Comparison of ENCODE assay signal across 11 mouse cellular contexts in genomic region chr6:128099871-128100270, GRCm38 (mm10). TPM values are rescaled to one million over a fixed set of nuclear protein-coding genes. Genes with fewer than 3 reads are reported as not detected.
DNase-seq lines count a peak whose midpoint lies in the region; ATAC-seq and TF ChIP-seq lines count a peak whose summit lies in the region.
"Had no signal": no experiment of that assay in that cellular context is flagged by ENCODE, and none has a peak within 500 bp of the region (broad histone marks: within the 10 kb centered on the region; RNA-seq: fewer than 3 reads in every experiment).

No protein-coding gene starts in this region.

- TF ChIP-seq EP300 in ES-Bruce4 (IDR thresholded peaks at IDR 0.05; ENCODE audit: insufficient read depth, low read depth, low read length) = no peak

- peak; percentile 77 for TF ChIP-seq CTCF in ES-Bruce4 (IDR thresholded peaks at IDR 0.05; ENCODE audit: low read depth, low read length)

- no peak for TF ChIP-seq POLR2A in ES-Bruce4 (IDR thresholded peaks at IDR 0.05; ENCODE audit: insufficient read depth, low read length)

- WGBS in kidney, embryonic 16.5 days = 82% methylated on average over 5 of the region's 5 CpGs

- ATAC-seq in kidney, embryonic 16.5 days (ENCODE audit: low FRiP score, low TSS enrichment) = no peak

- no peak overlapping the region for H3K4me3 ChIP-seq in ES-Bruce4 (ENCODE audit: low read depth, low read length)
- no peak overlapping the region for H3K4me3 ChIP-seq in kidney, embryonic 16.5 days (ENCODE audit: low read length)
- H3K4me3 ChIP-seq: liver, embryonic 13.5 days had no signal

- peak; percentile 41 for DNase-seq in kidney, adult 9 months
- DNase-seq in kidney, adult 11 months = no peak
- peak; percentile 33 for DNase-seq in 416B (ENCODE audit: low read depth)
- DNase-seq in spleen, adult 12 weeks (ENCODE audit: low spot score) = no peak
- DNase-seq in embryo, embryonic 10 days (ENCODE audit: low spot score) = no peak
- DNase-seq in urinary bladder, adult 18-20 months (ENCODE audit: low spot score in 2 of 2) = no peak
- DNase-seq: adrenal gland, postnatal 14 days; heart, postnatal 10 days; liver, embryonic 13.5 days had no signal

- no peaks in the 10 kb centered on the region for H3K36me3 ChIP-seq in ES-Bruce4 (ENCODE audit: control insufficient read depth, insufficient read depth, low read length, poor library complexity, severe bottlenecking)
- H3K36me3 ChIP-seq in kidney, embryonic 16.5 days (ENCODE audit: insufficient read depth, low read length) = no peaks in the 10 kb centered on the region
- H3K36me3 ChIP-seq: liver, embryonic 13.5 days had no signal

- no peak overlapping the region for H3K27ac ChIP-seq in ES-Bruce4 (ENCODE audit: insufficient read depth, low read length)
- peak overlapping the region; percentile 60 for H3K27ac ChIP-seq in kidney, embryonic 16.5 days (ENCODE audit: low read length)
- H3K27ac ChIP-seq: liver, embryonic 13.5 days had no signal

- no peaks in the 10 kb centered on the region for H3K27me3 ChIP-seq in ES-Bruce4 (ENCODE audit: control insufficient read depth, insufficient read depth, low read length, poor library complexity, severe bottlenecking)
- H3K27me3 ChIP-seq in kidney, embryonic 16.5 days (ENCODE audit: insufficient read depth, low read length) = no peaks in the 10 kb centered on the region
- H3K27me3 ChIP-seq: liver, embryonic 13.5 days had no signal

- H3K9ac ChIP-seq in ES-Bruce4 (ENCODE audit: low read depth, poor library complexity, severe bottlenecking) = no peak overlapping the region
- H3K9ac ChIP-seq in kidney, embryonic 16.5 days (replicated peaks; ENCODE audit: low read length) = no peak overlapping the region
- H3K9ac ChIP-seq: liver, embryonic 13.5 days had no signal

- no peaks in the 10 kb centered on the region for H3K9me3 ChIP-seq in ES-Bruce4 (replicated peaks; ENCODE audit: control insufficient read depth, insufficient read depth, low read length, poor library complexity, severe bottlenecking)
- H3K9me3 ChIP-seq in kidney, embryonic 16.5 days (ENCODE audit: low read length) = no peaks in the 10 kb centered on the region
- H3K9me3 ChIP-seq: liver, embryonic 13.5 days had no signal

- peaks cover 5% of the 10 kb centered on the region for H3K4me1 ChIP-seq in ES-Bruce4 (ENCODE audit: control insufficient read depth, insufficient read depth, low read length)
- peaks cover 37% of the 10 kb centered on the region for H3K4me1 ChIP-seq in kidney, embryonic 16.5 days (ENCODE audit: insufficient read depth, low read length)

- H3K4me2 ChIP-seq in kidney, embryonic 16.5 days (replicated peaks; ENCODE audit: low read depth, low read length) = no peak overlapping the region
- H3K4me2 ChIP-seq: liver, embryonic 13.5 days had no signal

RNA-seq across cellular contexts. Expression of gene Tspan9, which starts 43.5 kb away (rescaled TPM):
- 90.5 and 99.3 TPM in 2 replicates for polyA plus RNA-seq in ES-Bruce4 (2011; ENCODE audit: insufficient read depth, insufficient read length, low read depth, missing spikeins)
- 140 and 147 TPM in 2 replicates for polyA plus RNA-seq in kidney, embryonic 16.5 days (2015; fragmentation: Nextera tagmentation; extraction: Ambion mirVana)

Comparison
In these comparisons a context has a peak if more than half of its experiments do, and no peak if none do; other contexts are left out.
1. DNase-seq: peak in kidney, adult 9 months (single experiment) and 416B (single experiment); none in kidney, adult 11 months (single experiment), spleen, adult 12 weeks (single experiment), embryo, embryonic 10 days (single experiment) and urinary bladder, adult 18-20 months (0 of 2).